Mouse (Mus musculus): ENCODE measurements around the gene Tcf23. TPM values are rescaled to one million over a fixed set of nuclear protein-coding genes. Genes with fewer than 3 reads are reported as not detected.

Gene Tcf23
- total and polyA plus RNA-seq, 2 experiments from 2014 or later = 0.06 TPM; not detected in 1

DNA sequence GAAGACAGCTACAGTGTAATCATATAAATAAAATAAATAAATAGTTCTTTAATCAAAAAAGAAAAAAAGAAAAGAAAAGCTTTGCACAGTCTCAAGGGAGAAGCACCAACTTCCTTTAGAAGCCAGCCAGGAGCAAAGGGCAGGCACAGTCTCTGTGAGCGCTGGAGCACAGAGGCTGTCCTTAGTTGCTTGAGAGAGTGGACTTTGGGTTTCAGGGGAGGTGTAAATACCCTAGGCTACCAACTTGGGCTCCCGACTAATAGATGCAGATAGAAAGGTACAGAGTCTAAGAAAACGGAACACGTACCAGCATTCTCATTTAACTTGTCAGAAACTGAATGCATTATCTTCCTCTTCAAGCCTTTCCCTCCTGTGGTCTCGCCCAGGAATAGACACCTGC, 19.8 kb upstream of the Tcf23 start:
- no peak overlapping the region for H3K27ac ChIP-seq
- no peak overlapping the region for H3K4me2 ChIP-seq (ENCODE audit: low read depth, low read length)
- 81% methylated on average over 5 of the region's 5 CpGs for WGBS
- ATAC-seq (no peak), DNase-seq (ENCODE audit: low spot score) (no peak)
- H3K27me3 ChIP-seq (ENCODE audit: insufficient read depth, low read length) = no peaks in the 10 kb centered on the region
- H3K4me3 ChIP-seq (ENCODE audit: low read length) = no peak overlapping the region
- H3K9me3 ChIP-seq (ENCODE audit: low read length) = no peaks in the 10 kb centered on the region
- H3K9ac ChIP-seq (replicated peaks; ENCODE audit: low read length) = no peak overlapping the region
- H3K36me3 ChIP-seq (ENCODE audit: insufficient read depth, low read length) = peaks cover 20% of the 10 kb centered on the region; the same call in 1 of the 2 replicates
- no peak for TF ChIP-seq CTCF (IDR thresholded peaks at IDR 0.05; ENCODE audit: low read depth)
- 0 out of 2 replicates have a peak, but pooled peaks cover 2% of the 10 kb centered on the region for H3K4me1 ChIP-seq (ENCODE audit: insufficient read depth, low read length)

DNA sequence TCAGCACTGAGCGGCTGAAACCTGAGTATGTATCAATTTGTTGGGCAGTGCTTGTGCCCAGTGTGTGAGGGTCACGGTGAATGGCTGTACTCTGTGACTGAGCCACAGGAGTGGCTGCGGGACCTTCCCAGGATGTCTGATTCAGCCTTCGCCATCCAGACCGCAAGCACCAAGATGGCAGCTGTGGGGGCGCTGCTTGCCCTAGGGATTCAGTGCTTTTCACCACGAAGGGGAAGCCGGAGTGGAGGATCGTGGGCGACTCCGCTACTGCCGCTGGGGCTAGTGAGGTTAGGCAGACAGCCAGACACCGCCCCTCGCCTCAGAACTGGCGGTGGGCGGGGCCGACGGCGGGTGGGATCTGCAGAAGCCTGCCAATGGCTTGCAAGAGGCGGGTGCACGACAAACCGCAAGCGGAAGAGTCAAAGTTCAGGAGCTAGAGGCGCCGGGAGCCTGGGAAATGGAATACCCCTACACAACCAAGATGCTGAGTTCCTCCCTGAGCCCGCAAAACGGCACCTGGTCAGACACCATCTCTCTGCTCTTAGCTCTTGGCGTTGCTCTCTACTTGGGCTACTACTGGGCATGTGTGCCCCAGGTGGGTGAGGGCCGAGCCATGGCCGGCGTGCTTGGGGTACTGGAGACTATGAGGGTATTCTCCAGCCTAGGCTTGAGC, 18.7 kb upstream of the Tcf23 start:
- Histone ChIP-seq H3K4me3 (ENCODE audit: low read length) (peak overlapping the region; percentile 51), H3K4me1 (ENCODE audit: insufficient read depth, low read length) (no peaks in the 10 kb centered on the region), H3K9ac (replicated peaks; ENCODE audit: low read length) (peak overlapping the region; percentile 57), H3K27ac (peak overlapping the region; percentile 79), H3K4me2 (ENCODE audit: low read depth, low read length) (peak overlapping the region; percentile 86), H3K27me3 (ENCODE audit: insufficient read depth, low read length) (no peaks in the 10 kb centered on the region), H3K9me3 (ENCODE audit: low read length) (no peaks in the 10 kb centered on the region), H3K36me3 (ENCODE audit: insufficient read depth, low read length) (peaks cover 30% of the 10 kb centered on the region)
- peak; percentile 46 for TF ChIP-seq CTCF (IDR thresholded peaks at IDR 0.05; ENCODE audit: low read depth)
- peak; percentile 85 for ATAC-seq
- under 1% methylated on average over 31 of the region's 31 CpGs for WGBS
- DNase-seq (ENCODE audit: low spot score) = peak; percentile 95

DNA sequence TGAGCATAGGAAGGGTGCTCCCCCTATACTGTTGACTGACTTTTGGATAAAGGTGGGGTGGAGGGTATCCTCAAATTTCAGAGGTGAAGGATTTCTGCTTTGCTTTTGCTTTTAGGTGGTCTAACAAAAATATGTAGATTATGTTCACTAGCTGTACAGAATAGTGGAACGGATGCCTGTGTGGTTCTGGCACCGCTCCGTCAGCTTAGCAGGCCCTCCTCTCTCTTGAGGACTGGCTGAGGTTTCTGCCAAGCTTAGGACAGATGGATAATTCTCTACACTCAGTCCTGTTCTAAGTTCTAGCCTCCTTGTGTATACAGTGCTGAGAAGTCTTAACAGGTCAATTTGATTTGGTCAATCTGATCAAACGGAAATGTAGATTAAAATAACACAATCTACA, 18.0 kb upstream of the Tcf23 start:
- Histone ChIP-seq H3K9me3 (ENCODE audit: low read length) (no peaks in the 10 kb centered on the region), H3K9ac (replicated peaks; ENCODE audit: low read length) (peak overlapping the region; percentile 57), H3K36me3 (ENCODE audit: insufficient read depth, low read length) (peaks cover 35% of the 10 kb centered on the region), H3K4me2 (ENCODE audit: low read depth, low read length) (peak overlapping the region; percentile 86), H3K27ac (peak overlapping the region; percentile 79), H3K27me3 (ENCODE audit: insufficient read depth, low read length) (no peaks in the 10 kb centered on the region), H3K4me1 (ENCODE audit: insufficient read depth, low read length) (no peaks in the 10 kb centered on the region), H3K4me3 (ENCODE audit: low read length) (peak overlapping the region; percentile 51)
- TF ChIP-seq CTCF (IDR thresholded peaks at IDR 0.05; ENCODE audit: low read depth) = no peak
- no peak for ATAC-seq
- peak; percentile 17 for DNase-seq (ENCODE audit: low spot score)
- 26% methylated on average over 4 of the region's 4 CpGs for WGBS

DNA sequence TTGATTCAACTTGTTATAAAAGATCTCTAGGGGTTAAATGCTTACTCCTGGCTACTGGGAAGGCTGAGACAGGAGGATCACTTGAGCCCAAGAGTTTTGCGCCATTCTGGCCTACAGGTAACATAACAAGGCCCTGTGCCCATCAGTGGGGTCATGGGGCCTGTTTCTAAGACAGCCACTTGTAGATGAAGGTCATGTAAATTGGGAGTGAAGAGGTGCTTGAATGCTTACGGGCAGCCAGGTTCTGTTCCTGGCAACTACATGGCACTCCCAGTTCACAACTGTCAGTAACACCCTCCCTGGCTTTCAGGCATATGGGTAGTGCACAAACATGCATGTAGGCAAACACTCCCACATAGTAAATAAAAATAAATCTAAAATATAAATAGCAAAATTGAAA, 17.5 kb upstream of the Tcf23 start:
- no peak for TF ChIP-seq CTCF (IDR thresholded peaks at IDR 0.05; ENCODE audit: low read depth)
- peaks cover 40% of the 10 kb centered on the region for H3K36me3 ChIP-seq (ENCODE audit: insufficient read depth, low read length)
- no peak overlapping the region for H3K4me3 ChIP-seq (ENCODE audit: low read length)
- H3K4me1 ChIP-seq (ENCODE audit: insufficient read depth, low read length) = no peaks in the 10 kb centered on the region
- peak overlapping the region; percentile 86 for H3K4me2 ChIP-seq (ENCODE audit: low read depth, low read length)
- H3K9me3 ChIP-seq (ENCODE audit: low read length) = no peaks in the 10 kb centered on the region
- H3K9ac ChIP-seq (replicated peaks; ENCODE audit: low read length) = no peak overlapping the region
- ATAC-seq = no peak
- no peaks in the 10 kb centered on the region for H3K27me3 ChIP-seq (ENCODE audit: insufficient read depth, low read length)
- 0 out of 2 replicates have a peak overlapping the region, but pooled peaks have one; percentile 79 for H3K27ac ChIP-seq
- no peak for DNase-seq (ENCODE audit: low spot score)
- 88% methylated on average over 2 of the region's 2 CpGs for WGBS

DNA sequence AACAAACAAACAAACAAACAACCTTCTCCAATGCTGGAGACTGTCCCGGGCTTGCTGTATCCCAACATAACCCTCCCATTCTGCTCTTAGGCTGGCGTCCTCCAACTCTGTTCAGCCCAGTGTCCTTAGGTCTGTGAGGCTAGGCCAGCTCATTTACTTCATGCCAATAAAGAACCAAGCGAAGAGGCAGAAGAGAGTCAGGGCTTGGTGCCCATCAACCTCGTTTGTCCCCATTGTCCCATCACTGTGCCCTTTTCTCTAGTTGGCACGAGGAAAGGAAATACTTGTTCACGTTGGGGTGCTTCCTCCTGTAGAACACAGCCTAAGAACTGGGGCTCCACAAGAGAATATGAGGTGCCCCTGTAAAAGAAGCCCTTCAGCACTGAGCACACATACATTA, 16.8 kb upstream of the Tcf23 start:
- Histone ChIP-seq H3K4me2 (ENCODE audit: low read depth, low read length) (no peak overlapping the region), H3K9ac (replicated peaks; ENCODE audit: low read length) (no peak overlapping the region), H3K9me3 (ENCODE audit: low read length) (no peaks in the 10 kb centered on the region), H3K27me3 (ENCODE audit: insufficient read depth, low read length) (no peaks in the 10 kb centered on the region), H3K4me1 (ENCODE audit: insufficient read depth, low read length) (no peaks in the 10 kb centered on the region), H3K27ac (peak overlapping the region; percentile 34; the same call in 1 of the 2 replicates), H3K36me3 (ENCODE audit: insufficient read depth, low read length) (peaks cover 42% of the 10 kb centered on the region), H3K4me3 (ENCODE audit: low read length) (no peak overlapping the region)
- TF ChIP-seq CTCF (IDR thresholded peaks at IDR 0.05; ENCODE audit: low read depth) = no peak
- ATAC-seq (peak; percentile 14; the same call in 1 of the 2 replicates), DNase-seq (ENCODE audit: low spot score) (peak; percentile 50)
- 68% methylated on average over 6 of the region's 6 CpGs for WGBS

DNA sequence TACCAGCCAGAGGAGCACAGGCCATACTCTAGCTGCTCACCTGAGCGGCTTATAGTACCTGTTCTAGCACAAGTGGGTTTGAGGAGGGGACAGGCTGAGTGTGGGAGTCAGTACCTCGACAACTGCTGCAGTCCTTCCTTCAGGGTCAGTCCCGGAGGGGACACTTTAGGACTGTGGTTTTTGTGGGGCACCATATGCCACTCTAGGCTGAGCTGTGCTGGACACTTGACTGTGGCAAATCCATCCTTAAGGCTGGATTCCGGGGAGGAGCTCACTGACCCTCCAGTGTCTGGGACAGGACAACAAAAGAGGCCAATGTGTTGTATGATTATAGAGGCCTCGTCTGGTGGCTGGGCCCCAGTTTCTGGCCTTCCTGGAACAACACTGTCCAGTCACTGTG, 15.9 kb upstream of the Tcf23 start:
- H3K4me1 ChIP-seq (ENCODE audit: insufficient read depth, low read length) = no peaks in the 10 kb centered on the region
- no peak overlapping the region for H3K4me3 ChIP-seq (ENCODE audit: low read length)
- 81% methylated on average over 5 of the region's 5 CpGs for WGBS
- H3K4me2 ChIP-seq (ENCODE audit: low read depth, low read length) = no peak overlapping the region
- H3K36me3 ChIP-seq (ENCODE audit: insufficient read depth, low read length) = peaks cover 44% of the 10 kb centered on the region
- no peaks in the 10 kb centered on the region for H3K9me3 ChIP-seq (ENCODE audit: low read length)
- TF ChIP-seq CTCF (IDR thresholded peaks at IDR 0.05; ENCODE audit: low read depth) = no peak
- DNase-seq (ENCODE audit: low spot score) (no peak), ATAC-seq (no peak)
- H3K27ac ChIP-seq = peak overlapping the region; percentile 34; the same call in 1 of the 2 replicates
- H3K9ac ChIP-seq (replicated peaks; ENCODE audit: low read length) = no peak overlapping the region
- no peaks in the 10 kb centered on the region for H3K27me3 ChIP-seq (ENCODE audit: insufficient read depth, low read length)

DNA sequence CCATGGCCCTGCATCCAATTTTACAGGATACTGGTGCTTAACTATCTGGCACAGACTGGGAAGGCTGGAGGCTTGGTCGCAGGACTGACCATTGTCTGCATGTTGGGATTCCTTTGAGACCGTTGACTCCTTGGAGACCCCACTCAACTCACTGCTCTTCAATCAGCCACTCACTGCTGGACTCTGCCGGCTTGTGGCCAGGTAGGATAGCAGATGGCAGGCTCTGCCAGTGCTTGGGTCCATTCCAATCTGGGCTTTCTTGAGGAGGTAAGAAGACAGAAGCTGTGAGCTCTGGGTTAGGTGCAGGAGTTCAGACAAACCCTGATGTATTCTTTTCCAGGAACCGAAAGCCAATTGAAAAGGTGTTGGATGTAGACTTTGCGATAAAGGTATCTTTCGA, 14.4 kb upstream of the Tcf23 start:
- Histone ChIP-seq H3K9me3 (ENCODE audit: low read length) (no peaks in the 10 kb centered on the region), H3K4me3 (ENCODE audit: low read length) (no peak overlapping the region), H3K4me1 (ENCODE audit: insufficient read depth, low read length) (peaks cover 5% of the 10 kb centered on the region; the same call in 1 of the 2 replicates), H3K27ac (no peak overlapping the region), H3K36me3 (ENCODE audit: insufficient read depth, low read length) (peaks cover 53% of the 10 kb centered on the region), H3K27me3 (ENCODE audit: insufficient read depth, low read length) (no peaks in the 10 kb centered on the region), H3K9ac (replicated peaks; ENCODE audit: low read length) (no peak overlapping the region), H3K4me2 (ENCODE audit: low read depth, low read length) (no peak overlapping the region)
- WGBS = 81% methylated on average over 6 of the region's 6 CpGs
- DNase-seq (ENCODE audit: low spot score) (peak; percentile 44), ATAC-seq (no peak)
- no peak for TF ChIP-seq CTCF (IDR thresholded peaks at IDR 0.05; ENCODE audit: low read depth)

All from hindbrain, postnatal 0 days (tissue).